26 mouse cellular contexts compared by ENCODE assay signal in the genomic region with DNA sequence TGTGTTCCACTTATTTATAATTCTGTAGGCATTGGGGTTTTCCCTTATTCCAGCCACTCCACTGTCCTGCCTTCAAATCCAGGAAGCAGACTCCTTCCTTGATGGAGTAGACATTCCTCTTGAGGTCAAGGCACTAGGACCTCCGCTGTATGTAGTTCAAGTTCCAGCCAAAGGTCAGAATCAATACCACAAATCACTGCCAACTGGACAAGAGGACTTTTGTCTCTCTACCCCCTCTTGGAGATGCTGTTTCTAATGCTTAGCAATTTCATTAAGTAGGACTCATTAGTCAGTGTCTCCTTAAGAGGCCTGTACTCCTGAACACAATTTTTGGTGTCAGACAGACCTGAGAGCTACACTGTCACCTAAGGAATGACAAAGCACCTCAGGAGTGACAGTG.
A peak's percentile ranks its signal among the peaks of the same experiment; 100 is the strongest.
DNase-seq lines count a peak whose midpoint lies in the region; ATAC-seq lines count a peak whose summit lies in the region.
"Had no signal": no experiment of that assay in that cellular context is flagged by ENCODE, and none has a peak within 500 bp of the region (broad histone marks: within the 10 kb centered on the region; RNA-seq: fewer than 3 reads in every experiment).

No protein-coding gene starts in this region.

- no peak overlapping the region for H3K4me3 ChIP-seq in hindbrain, embryonic 11.5 days (ENCODE audit: low read depth, low read length)
- H3K4me3 ChIP-seq in hindbrain, embryonic 13.5 days = no peak overlapping the region
- no peak overlapping the region for H3K4me3 ChIP-seq in neural tube, embryonic 11.5 days (ENCODE audit: low read depth, low read length)
- H3K4me3 ChIP-seq: embryonic facial prominence, embryonic 10.5 days; embryonic facial prominence, embryonic 13.5 days; erythroblast, embryonic 14.5 days; forebrain, embryonic 12.5 days; forebrain, embryonic 15.5 days; hindbrain, embryonic 15.5 days; intestine, embryonic 15.5 days had no signal

- no peak overlapping the region for H3K4me2 ChIP-seq in hindbrain, embryonic 11.5 days (replicated peaks; ENCODE audit: low read depth, low read length)
- no peak overlapping the region for H3K4me2 ChIP-seq in hindbrain, embryonic 13.5 days
- H3K4me2 ChIP-seq in neural tube, embryonic 11.5 days (ENCODE audit: low read depth) = no peak overlapping the region
- H3K4me2 ChIP-seq: embryonic facial prominence, embryonic 13.5 days; forebrain, embryonic 12.5 days; forebrain, embryonic 15.5 days; heart, embryonic 11.5 days; hindbrain, embryonic 15.5 days; intestine, embryonic 15.5 days had no signal

- no peaks in the 10 kb centered on the region for H3K4me1 ChIP-seq in hindbrain, embryonic 11.5 days (replicated peaks; ENCODE audit: control insufficient read depth, insufficient read depth, low read length)
- no peaks in the 10 kb centered on the region for H3K4me1 ChIP-seq in hindbrain, embryonic 13.5 days (replicated peaks)
- peaks cover 5% of the 10 kb centered on the region; the same call in 1 of the 2 replicates for H3K4me1 ChIP-seq in neural tube, embryonic 11.5 days (ENCODE audit: control insufficient read depth, insufficient read depth, low read length)
- H3K4me1 ChIP-seq: forebrain, embryonic 12.5 days; intestine, embryonic 15.5 days had no signal

- DNase-seq in hindbrain, embryonic 11.5 days (ENCODE audit: low spot score) = peak; percentile 22
- DNase-seq in embryo, embryonic 10 days (ENCODE audit: low spot score) = peak; percentile 81
- DNase-seq in embryo, embryonic 11 days = peak; percentile 60
- DNase-seq in neural tube, embryonic 11.5 days (ENCODE audit: low spot score) = peak; percentile 25
- no peak for DNase-seq in gastrocnemius, postnatal 25 days
- DNase-seq in adrenal gland, adult 18-20 months (ENCODE audit: low spot score in 2 of 2) = no peak
- DNase-seq: adrenal gland, adult 2 months; adrenal gland, postnatal 14 days; B cell, adult 2 months; cerebellum, adult 11 months; cerebellum, adult 2 months; cerebellum, adult 9-11 months; cerebellum, postnatal 25 days; heart, adult 11 months had no signal

- no peak overlapping the region for H3K27ac ChIP-seq in hindbrain, embryonic 11.5 days (ENCODE audit: low read depth, low read length)
- H3K27ac ChIP-seq in hindbrain, embryonic 13.5 days = no peak overlapping the region
- H3K27ac ChIP-seq in neural tube, embryonic 11.5 days (ENCODE audit: low read depth, low read length) = no peak overlapping the region
- H3K27ac ChIP-seq: forebrain, embryonic 12.5 days; forebrain, embryonic 15.5 days; hindbrain, embryonic 15.5 days; intestine, embryonic 15.5 days had no signal

- H3K9ac ChIP-seq in hindbrain, embryonic 11.5 days (ENCODE audit: low read depth, low read length) = no peak overlapping the region
- H3K9ac ChIP-seq in hindbrain, embryonic 13.5 days = no peak overlapping the region
- H3K9ac ChIP-seq in neural tube, embryonic 11.5 days (ENCODE audit: low read length) = no peak overlapping the region
- H3K9ac ChIP-seq: embryonic facial prominence, embryonic 13.5 days; forebrain, embryonic 12.5 days; forebrain, embryonic 15.5 days; hindbrain, embryonic 15.5 days; intestine, embryonic 15.5 days had no signal

- H3K9me3 ChIP-seq in hindbrain, embryonic 11.5 days (ENCODE audit: control insufficient read depth, low read length) = no peaks in the 10 kb centered on the region
- H3K9me3 ChIP-seq in hindbrain, embryonic 13.5 days = no peaks in the 10 kb centered on the region
- H3K9me3 ChIP-seq in neural tube, embryonic 11.5 days (ENCODE audit: control insufficient read depth, low read length) = no peaks in the 10 kb centered on the region
- H3K9me3 ChIP-seq: embryonic facial prominence, embryonic 10.5 days; embryonic facial prominence, embryonic 13.5 days; forebrain, embryonic 12.5 days; forebrain, embryonic 15.5 days; hindbrain, embryonic 15.5 days; intestine, embryonic 15.5 days had no signal

- no peak for ATAC-seq in hindbrain, embryonic 11.5 days (ENCODE audit: low FRiP score)
- no peak for ATAC-seq in hindbrain, embryonic 13.5 days (ENCODE audit: low FRiP score)
- no peak for ATAC-seq in neural tube, embryonic 11.5 days (ENCODE audit: insufficient read depth, low FRiP score, low TSS enrichment)
- ATAC-seq: forebrain, embryonic 15.5 days; intestine, embryonic 15.5 days; Patski had no signal

- H3K36me3 ChIP-seq in hindbrain, embryonic 11.5 days (ENCODE audit: control insufficient read depth, insufficient read depth, low read length) = no peaks in the 10 kb centered on the region
- no peaks in the 10 kb centered on the region for H3K36me3 ChIP-seq in hindbrain, embryonic 13.5 days
- no peaks in the 10 kb centered on the region for H3K36me3 ChIP-seq in neural tube, embryonic 11.5 days (ENCODE audit: control insufficient read depth, insufficient read depth, low read length)
- H3K36me3 ChIP-seq: embryonic facial prominence, embryonic 10.5 days; embryonic facial prominence, embryonic 13.5 days; forebrain, embryonic 12.5 days; forebrain, embryonic 15.5 days; G1E; hindbrain, embryonic 15.5 days; intestine, embryonic 15.5 days had no signal

- WGBS in hindbrain, embryonic 11.5 days = 27% methylated on average over 1 of the region's 1 CpGs
- WGBS in hindbrain, embryonic 13.5 days = 35% methylated on average over 1 of the region's 1 CpGs
- WGBS in neural tube, embryonic 11.5 days = 21% methylated on average over 1 of the region's 1 CpGs

- no peaks in the 10 kb centered on the region for H3K27me3 ChIP-seq in hindbrain, embryonic 11.5 days (ENCODE audit: control insufficient read depth, insufficient read depth, low read length)
- H3K27me3 ChIP-seq in hindbrain, embryonic 13.5 days = no peaks in the 10 kb centered on the region
- no peaks in the 10 kb centered on the region for H3K27me3 ChIP-seq in neural tube, embryonic 11.5 days (ENCODE audit: control insufficient read depth, insufficient read depth, low read length)
- H3K27me3 ChIP-seq: CH12.LX; embryonic facial prominence, embryonic 13.5 days; forebrain, embryonic 12.5 days; forebrain, embryonic 15.5 days; hindbrain, embryonic 15.5 days; intestine, embryonic 15.5 days had no signal

Comparison
In these comparisons a context has a peak if more than half of its experiments do, and no peak if none do; other contexts are left out.
1. DNase-seq: peak in hindbrain, embryonic 11.5 days (single experiment), embryo, embryonic 10 days (single experiment), embryo, embryonic 11 days (single experiment) and neural tube, embryonic 11.5 days (single experiment); none in gastrocnemius, postnatal 25 days (single experiment) and adrenal gland, adult 18-20 months (0 of 2).